Mouse (Mus musculus): ENCODE measurements around the gene Ppp1r15a. TPM values are rescaled to one million over a fixed set of nuclear protein-coding genes. Genes with fewer than 3 reads are reported as not detected.
"Not testable (repeated sequence)": the region's sequence is repeated elsewhere in the genome, so short reads cannot be mapped to it uniquely, and the experiment has no call there.

Ppp1r15a gene
- polyA plus RNA-seq, 1 experiment from 2014 or later, result 13.1 TPM

DNA sequence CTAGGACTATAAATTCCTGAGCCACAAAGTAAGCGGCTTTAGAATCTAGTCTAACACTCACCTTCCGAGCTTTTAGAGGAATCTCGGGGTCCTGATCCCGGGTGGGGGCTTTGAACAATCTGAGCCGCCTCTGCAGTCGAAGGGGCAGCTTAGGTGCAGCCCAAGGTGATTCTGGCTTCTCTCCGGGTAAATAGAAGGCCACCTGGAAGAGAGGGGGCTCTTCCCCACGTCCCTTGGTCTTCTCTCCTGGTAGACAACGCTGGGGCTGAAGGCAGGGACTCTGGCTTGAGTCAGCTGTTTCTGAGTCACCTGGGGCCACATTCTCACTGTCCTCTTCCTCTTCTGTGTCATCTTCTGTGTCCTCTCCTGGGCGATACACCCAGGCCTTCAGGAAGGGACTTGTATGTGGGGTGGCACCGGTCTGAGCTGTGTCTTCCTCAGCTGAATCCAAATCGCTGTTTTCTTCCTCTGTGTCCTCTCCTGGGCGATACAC is 2.3 kb downstream of the Ppp1r15a start:
- Histone ChIP-seq H3K4me2 (ENCODE audit: low read length) (no peak overlapping the region), H3K27me3 (replicated peaks; ENCODE audit: control insufficient read depth, insufficient read depth, low read length) (no peaks in the 10 kb centered on the region), H3K9ac (ENCODE audit: low read length) (no peak overlapping the region), H3K4me3 (ENCODE audit: low read depth, low read length) (no peak overlapping the region), H3K27ac (ENCODE audit: low read depth, low read length) (no peak overlapping the region), H3K4me1 (ENCODE audit: control insufficient read depth, insufficient read depth, low read length) (peaks cover 6% of the 10 kb centered on the region), H3K36me3 (ENCODE audit: control insufficient read depth, insufficient read depth, low read length) (no peaks in the 10 kb centered on the region), H3K9me3 (replicated peaks; ENCODE audit: control insufficient read depth, low read length) (no peaks in the 10 kb centered on the region)
- WGBS, result 90% methylated on average over 12 of the region's 13 CpGs
- ATAC-seq (no peak), DNase-seq (ENCODE audit: low spot score) (no peak)

GRCm38 (mm10) chr7:45522957-45523676 is 3.0 kb downstream of the Ppp1r15a start:
- DNase-seq (ENCODE audit: low spot score) (no peak), ATAC-seq (no peak)
- Histone ChIP-seq H3K36me3 (ENCODE audit: control insufficient read depth, insufficient read depth, low read length) (no peaks in the 10 kb centered on the region), H3K27me3 (replicated peaks; ENCODE audit: control insufficient read depth, insufficient read depth, low read length) (no peaks in the 10 kb centered on the region), H3K27ac (ENCODE audit: low read depth, low read length) (no peak overlapping the region), H3K9me3 (replicated peaks; ENCODE audit: control insufficient read depth, low read length) (no peaks in the 10 kb centered on the region), H3K4me3 (ENCODE audit: low read depth, low read length) (no peak overlapping the region), H3K9ac (ENCODE audit: low read length) (no peak overlapping the region), H3K4me2 (ENCODE audit: low read length) (no peak overlapping the region), H3K4me1 (ENCODE audit: control insufficient read depth, insufficient read depth, low read length) (peaks cover 6% of the 10 kb centered on the region)
- 77% methylated on average over 18 of the region's 18 CpGs for WGBS

- H3K36me3 ChIP-seq (ENCODE audit: control insufficient read depth, insufficient read depth, low read length), result no peaks in the 10 kb centered on the region
- H3K27ac ChIP-seq (ENCODE audit: low read depth, low read length), result no peak overlapping the region
- H3K9ac ChIP-seq (ENCODE audit: low read length), result peak overlapping the region; percentile 66
- peaks cover 6% of the 10 kb centered on the region for H3K4me1 ChIP-seq (ENCODE audit: control insufficient read depth, insufficient read depth, low read length)
- peak overlapping the region; percentile 43 for H3K4me3 ChIP-seq (ENCODE audit: low read depth, low read length)
- DNase-seq (ENCODE audit: low spot score) (no peak), ATAC-seq (no peak)
- no peaks in the 10 kb centered on the region for H3K9me3 ChIP-seq (replicated peaks; ENCODE audit: control insufficient read depth, low read length)
- peak overlapping the region; percentile 49 for H3K4me2 ChIP-seq (ENCODE audit: low read length)
- 54% methylated on average over 16 of the region's 16 CpGs for WGBS
- H3K27me3 ChIP-seq (replicated peaks; ENCODE audit: control insufficient read depth, insufficient read depth, low read length), result no peaks in the 10 kb centered on the region
Measured at GRCm38 (mm10) chr7:45522194-45522752, 3.8 kb downstream of the Ppp1r15a start.

- DNase-seq (ENCODE audit: low spot score) (peak; percentile 98), ATAC-seq (peak; percentile 88)
- H3K27me3 ChIP-seq (replicated peaks; ENCODE audit: control insufficient read depth, insufficient read depth, low read length), result no peaks in the 10 kb centered on the region
- H3K9ac ChIP-seq (ENCODE audit: low read length), result peak overlapping the region; percentile 66
- peak overlapping the region; percentile 49 for H3K4me2 ChIP-seq (ENCODE audit: low read length)
- H3K36me3 ChIP-seq (ENCODE audit: control insufficient read depth, insufficient read depth, low read length), result no peaks in the 10 kb centered on the region
- H3K4me3 ChIP-seq (ENCODE audit: low read depth, low read length), result peak overlapping the region; percentile 43
- under 1% methylated on average over 28 of the region's 28 CpGs for WGBS
- H3K9me3 ChIP-seq (replicated peaks; ENCODE audit: control insufficient read depth, low read length), result no peaks in the 10 kb centered on the region
- H3K4me1 ChIP-seq (ENCODE audit: control insufficient read depth, insufficient read depth, low read length), result peaks cover 6% of the 10 kb centered on the region
- H3K27ac ChIP-seq (ENCODE audit: low read depth, low read length), result peak overlapping the region; percentile 77
Measured at GRCm38 (mm10) chr7:45521728-45522184, 4.3 kb downstream of the Ppp1r15a start.

DNA sequence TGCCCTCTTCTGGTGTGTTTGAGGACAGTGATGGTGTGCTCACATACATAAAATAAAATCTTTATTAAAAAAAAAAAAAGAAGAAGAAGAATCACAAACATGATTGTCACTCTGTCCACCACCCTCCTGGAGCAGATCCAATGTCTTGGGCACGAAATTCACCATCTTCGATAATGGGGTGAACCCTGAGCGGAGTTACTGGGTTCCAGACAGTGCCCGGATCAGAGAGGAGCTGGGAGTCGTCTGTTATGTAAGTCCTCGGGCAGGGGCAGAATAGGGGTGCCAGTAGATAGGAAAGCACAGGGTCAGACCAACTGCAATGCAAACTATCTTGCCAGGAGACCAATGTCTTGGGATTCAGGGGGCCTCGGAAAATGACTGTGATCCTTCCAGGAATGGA is 5.5 kb downstream of the Ppp1r15a start:
- DNase-seq (ENCODE audit: low spot score), result no peak
- WGBS, result 95% methylated on average over 7 of the region's 7 CpGs
- no peak for ATAC-seq
- H3K27ac ChIP-seq (ENCODE audit: low read depth, low read length), result no peak overlapping the region
- no peak overlapping the region for H3K9ac ChIP-seq (ENCODE audit: low read length)
- no peak overlapping the region for H3K4me3 ChIP-seq (ENCODE audit: low read depth, low read length)
- H3K9me3 ChIP-seq (replicated peaks; ENCODE audit: control insufficient read depth, low read length), result no peaks in the 10 kb centered on the region
- H3K36me3 ChIP-seq (ENCODE audit: control insufficient read depth, insufficient read depth, low read length), result no peaks in the 10 kb centered on the region
- no peak overlapping the region for H3K4me2 ChIP-seq (ENCODE audit: low read length)
- peaks cover 6% of the 10 kb centered on the region for H3K4me1 ChIP-seq (ENCODE audit: control insufficient read depth, insufficient read depth, low read length)
- no peaks in the 10 kb centered on the region for H3K27me3 ChIP-seq (replicated peaks; ENCODE audit: control insufficient read depth, insufficient read depth, low read length)

GRCm38 (mm10) chr7:45519345-45520120 is 6.5 kb downstream of the Ppp1r15a start:
- no peak for DNase-seq (ENCODE audit: low spot score)
- Histone ChIP-seq H3K36me3 (ENCODE audit: control insufficient read depth, insufficient read depth, low read length) (no peaks in the 10 kb centered on the region), H3K9me3 (replicated peaks; ENCODE audit: control insufficient read depth, low read length) (no peaks in the 10 kb centered on the region), H3K4me1 (ENCODE audit: control insufficient read depth, insufficient read depth, low read length) (no peaks in the 10 kb centered on the region), H3K27me3 (replicated peaks; ENCODE audit: control insufficient read depth, insufficient read depth, low read length) (no peaks in the 10 kb centered on the region), H3K4me2 (ENCODE audit: low read length) (no peak overlapping the region), H3K4me3 (ENCODE audit: low read depth, low read length) (no peak overlapping the region), H3K9ac (ENCODE audit: low read length) (no peak overlapping the region), H3K27ac (ENCODE audit: low read depth, low read length) (no peak overlapping the region)
- ATAC-seq, result no peak
- 79% methylated on average over 8 of the region's 8 CpGs for WGBS

DNA sequence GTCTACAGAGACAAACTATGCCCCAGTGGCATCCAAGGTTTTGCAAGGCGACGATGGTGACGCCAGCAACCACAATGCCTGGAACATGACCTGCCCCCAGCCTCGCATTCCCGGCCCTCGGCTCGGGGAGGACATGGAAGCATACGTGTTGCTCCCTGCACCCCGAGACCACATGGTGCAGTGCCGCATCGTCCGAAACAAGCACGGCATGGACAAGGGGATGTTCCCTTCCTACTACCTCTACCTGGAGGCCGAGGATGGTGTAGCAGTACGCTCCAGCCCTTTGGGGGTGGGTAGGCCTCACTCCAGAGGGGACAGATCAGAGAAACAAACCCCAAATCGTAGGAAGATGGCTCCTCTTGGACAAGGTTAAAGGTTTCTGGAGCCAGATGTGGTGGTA is 7.5 kb downstream of the Ppp1r15a start:
- no peak overlapping the region for H3K4me3 ChIP-seq (ENCODE audit: low read depth, low read length)
- H3K36me3 ChIP-seq (ENCODE audit: control insufficient read depth, insufficient read depth, low read length), result no peaks in the 10 kb centered on the region
- DNase-seq (ENCODE audit: low spot score) (no peak), ATAC-seq (no peak)
- no peak overlapping the region for H3K27ac ChIP-seq (ENCODE audit: low read depth, low read length)
- no peak overlapping the region for H3K4me2 ChIP-seq (ENCODE audit: low read length)
- no peaks in the 10 kb centered on the region for H3K4me1 ChIP-seq (ENCODE audit: control insufficient read depth, insufficient read depth, low read length)
- WGBS, result 91% methylated on average over 16 of the region's 16 CpGs
- no peak overlapping the region for H3K9ac ChIP-seq (ENCODE audit: low read length)
- no peaks in the 10 kb centered on the region for H3K27me3 ChIP-seq (replicated peaks; ENCODE audit: control insufficient read depth, insufficient read depth, low read length)
- no peaks in the 10 kb centered on the region for H3K9me3 ChIP-seq (replicated peaks; ENCODE audit: control insufficient read depth, low read length)

DNA sequence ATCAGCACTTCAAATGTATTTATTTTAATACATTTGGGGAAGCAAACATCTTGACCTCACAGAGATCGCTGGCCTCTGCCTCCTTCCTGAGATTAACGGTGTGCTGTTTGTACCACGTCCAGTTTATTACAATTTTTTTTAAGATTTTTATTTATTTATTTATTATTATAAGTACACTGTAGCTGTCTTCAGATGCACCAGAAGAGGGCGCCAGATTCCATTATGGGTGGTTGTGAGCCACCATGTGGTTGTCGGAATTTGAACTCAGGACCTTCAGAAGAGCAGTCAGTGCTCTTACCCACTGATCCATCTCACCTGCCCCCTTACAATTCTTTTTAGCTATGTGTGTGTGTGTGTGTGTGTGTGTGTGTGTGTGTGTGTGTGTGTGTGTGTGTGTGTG is 9.2 kb downstream of the Ppp1r15a start:
- 73% methylated on average over 5 of the region's 5 CpGs for WGBS
- H3K9me3 ChIP-seq (replicated peaks; ENCODE audit: control insufficient read depth, low read length); H3K36me3 ChIP-seq (ENCODE audit: control insufficient read depth, insufficient read depth, low read length); H3K27me3 ChIP-seq (replicated peaks; ENCODE audit: control insufficient read depth, insufficient read depth, low read length); H3K9ac ChIP-seq (ENCODE audit: low read length); ATAC-seq; H3K4me1 ChIP-seq (ENCODE audit: control insufficient read depth, insufficient read depth, low read length); H3K4me2 ChIP-seq (ENCODE audit: low read length); H3K4me3 ChIP-seq (ENCODE audit: low read depth, low read length); DNase-seq (ENCODE audit: low spot score); H3K27ac ChIP-seq (ENCODE audit: low read depth, low read length): not testable (repeated sequence)
